Mouse (Mus musculus): ENCODE results near the gene Rpl18a. TPM values are rescaled to one million over a fixed set of nuclear protein-coding genes. Genes with fewer than 3 reads are reported as not detected.

Gene Rpl18a
- polyA plus RNA-seq, 1 experiment, result 1,792 TPM

- H3K4me1 ChIP-seq (ENCODE audit: control insufficient read depth, insufficient read depth, low read length), result peaks cover 9% of the 10 kb centered on the region
- TF ChIP-seq POLR2A (IDR thresholded peaks at IDR 0.05; ENCODE audit: low read depth, low read length) (no peak), CTCF (IDR thresholded peaks at IDR 0.05; ENCODE audit: borderline replicate concordance, insufficient read depth, low read length) (no peak)
- H3K4me3 ChIP-seq (ENCODE audit: insufficient read depth, low read length), result peak overlapping the region; percentile 50
- H3K27ac ChIP-seq (ENCODE audit: insufficient read depth, low read length), result peak overlapping the region; percentile 7; the same call in 1 of the 2 replicates
Observed at GRCm38 (mm10) chr8:70905463-70905830, 8.2 kb upstream of the Rpl18a start.

GRCm38 (mm10) chr8:70904532-70904931, 7.3 kb upstream of the Rpl18a start:
- Histone ChIP-seq H3K27ac (ENCODE audit: insufficient read depth, low read length) (peak overlapping the region; percentile 76), H3K4me3 (ENCODE audit: insufficient read depth, low read length) (no peak overlapping the region), H3K4me1 (ENCODE audit: control insufficient read depth, insufficient read depth, low read length) (peaks cover 9% of the 10 kb centered on the region)
- TF ChIP-seq CTCF (IDR thresholded peaks at IDR 0.05; ENCODE audit: borderline replicate concordance, insufficient read depth, low read length), result no peak
- no peak for TF ChIP-seq POLR2A (IDR thresholded peaks at IDR 0.05; ENCODE audit: low read depth, low read length)

GRCm38 (mm10) chr8:70903582-70903981, 6.4 kb upstream of the Rpl18a start:
- Histone ChIP-seq H3K4me1 (ENCODE audit: control insufficient read depth, insufficient read depth, low read length) (peaks cover 9% of the 10 kb centered on the region), H3K27ac (ENCODE audit: insufficient read depth, low read length) (peak overlapping the region; percentile 76), H3K4me3 (ENCODE audit: insufficient read depth, low read length) (no peak overlapping the region)
- TF ChIP-seq CTCF (IDR thresholded peaks at IDR 0.05; ENCODE audit: borderline replicate concordance, insufficient read depth, low read length) (no peak), POLR2A (IDR thresholded peaks at IDR 0.05; ENCODE audit: low read depth, low read length) (no peak)

GRCm38 (mm10) chr8:70903112-70903511, 5.9 kb upstream of the Rpl18a start:
- Histone ChIP-seq H3K27ac (ENCODE audit: insufficient read depth, low read length) (peak overlapping the region; percentile 76), H3K4me3 (ENCODE audit: insufficient read depth, low read length) (no peak overlapping the region), H3K4me1 (ENCODE audit: control insufficient read depth, insufficient read depth, low read length) (peaks cover 14% of the 10 kb centered on the region)
- TF ChIP-seq CTCF (IDR thresholded peaks at IDR 0.05; ENCODE audit: borderline replicate concordance, insufficient read depth, low read length) (no peak), POLR2A (IDR thresholded peaks at IDR 0.05; ENCODE audit: low read depth, low read length) (no peak)

- H3K4me1 ChIP-seq (ENCODE audit: control insufficient read depth, insufficient read depth, low read length), result peaks cover 14% of the 10 kb centered on the region
- TF ChIP-seq CTCF (IDR thresholded peaks at IDR 0.05; ENCODE audit: borderline replicate concordance, insufficient read depth, low read length) (no peak), POLR2A (IDR thresholded peaks at IDR 0.05; ENCODE audit: low read depth, low read length) (no peak)
- no peak overlapping the region for H3K27ac ChIP-seq (ENCODE audit: insufficient read depth, low read length)
- H3K4me3 ChIP-seq (ENCODE audit: insufficient read depth, low read length), result no peak overlapping the region
Observed at GRCm38 (mm10) chr8:70902211-70902610, 5.0 kb upstream of the Rpl18a start.

GRCm38 (mm10) chr8:70900872-70901387, 3.7 kb upstream of the Rpl18a start:
- H3K27ac ChIP-seq (ENCODE audit: insufficient read depth, low read length), result no peak overlapping the region
- H3K4me3 ChIP-seq (ENCODE audit: insufficient read depth, low read length), result no peak overlapping the region
- TF ChIP-seq CTCF (IDR thresholded peaks at IDR 0.05; ENCODE audit: borderline replicate concordance, insufficient read depth, low read length) (no peak), POLR2A (IDR thresholded peaks at IDR 0.05; ENCODE audit: low read depth, low read length) (no peak)
- H3K4me1 ChIP-seq (ENCODE audit: control insufficient read depth, insufficient read depth, low read length), result peaks cover 9% of the 10 kb centered on the region; the same call in 1 of the 2 replicates

GRCm38 (mm10) chr8:70899226-70899625, 2.0 kb upstream of the Rpl18a start:
- Histone ChIP-seq H3K27ac (ENCODE audit: insufficient read depth, low read length) (no peak overlapping the region), H3K4me3 (ENCODE audit: insufficient read depth, low read length) (no peak overlapping the region), H3K4me1 (ENCODE audit: control insufficient read depth, insufficient read depth, low read length) (peaks cover 9% of the 10 kb centered on the region; the same call in 1 of the 2 replicates)
- TF ChIP-seq POLR2A (IDR thresholded peaks at IDR 0.05; ENCODE audit: low read depth, low read length), result no peak
- no peak for TF ChIP-seq CTCF (IDR thresholded peaks at IDR 0.05; ENCODE audit: borderline replicate concordance, insufficient read depth, low read length)

- no peak for TF ChIP-seq CTCF (IDR thresholded peaks at IDR 0.05; ENCODE audit: borderline replicate concordance, insufficient read depth, low read length)
- TF ChIP-seq POLR2A (IDR thresholded peaks at IDR 0.05; ENCODE audit: low read depth, low read length), result no peak
- Histone ChIP-seq H3K4me3 (ENCODE audit: insufficient read depth, low read length) (no peak overlapping the region), H3K27ac (ENCODE audit: insufficient read depth, low read length) (no peak overlapping the region), H3K4me1 (ENCODE audit: control insufficient read depth, insufficient read depth, low read length) (0 out of 2 replicates have a peak, but pooled peaks cover 5% of the 10 kb centered on the region)
Observed at GRCm38 (mm10) chr8:70898661-70899198, 1.5 kb upstream of the Rpl18a start.

- TF ChIP-seq CTCF (IDR thresholded peaks at IDR 0.05; ENCODE audit: borderline replicate concordance, insufficient read depth, low read length) (peak; percentile 97), POLR2A (IDR thresholded peaks at IDR 0.05; ENCODE audit: low read depth, low read length) (no peak; the same call in 1 of the 2 replicates)
- Histone ChIP-seq H3K4me1 (ENCODE audit: control insufficient read depth, insufficient read depth, low read length) (0 out of 2 replicates have a peak, but pooled peaks cover 5% of the 10 kb centered on the region), H3K27ac (ENCODE audit: insufficient read depth, low read length) (peak overlapping the region; percentile 84), H3K4me3 (ENCODE audit: insufficient read depth, low read length) (peak overlapping the region; percentile 57)
Observed at GRCm38 (mm10) chr8:70897681-70898413, 635 bp upstream of the Rpl18a start.
